Mouse (Mus musculus) layer of hippocampus, adult 2 months (tissue): Measurements from ENCODE around the gene Olfr821. TPM values are rescaled to one million over a fixed set of nuclear protein-coding genes. Genes with fewer than 3 reads are reported as not detected.
"Not testable (repeated sequence)": the region's sequence is repeated elsewhere in the genome, so short reads cannot be mapped to it uniquely, and the experiment has no call there.

Source experiments
- DNase-seq, 2 experiments: peaks; one replicate each; pipeline ENCODE4 v3.0.0; 2022; ENCODE audit warnings: low spot score in 2 of 2
- H3K27ac ChIP-seq: fragments of 200-600 bp; 2 replicates; pipeline ENCODE4 v1.8.1; 2022
- H3K4me3 ChIP-seq: fragments of 200-600 bp; 2 replicates; pipeline ENCODE4 v1.8.1; 2022; ENCODE audit warnings: mild to moderate bottlenecking
- CTCF ChIP-seq: fragments of 200-600 bp; conservative IDR thresholded peaks from 2 replicates; pipeline ENCODE4 v1.8.1; 2022; ENCODE audit warnings: antibody characterized with exemption, mild to moderate bottlenecking, moderate library complexity
- long read RNA-seq, 2 experiments: library from polyadenylated mRNA; stranded (forward); transcript quantifications; one replicate each; pipeline ENCODE4 v2.0.0; 2021; ENCODE audit warnings: borderline mapping rate in 2 of 2
- total RNA-seq, 2 experiments: library from RNA; stranded (reverse); gene quantifications; 2 replicates each; pipeline ENCODE4 v1.2.3; 2021

Olfr821 gene
- total RNA-seq: not detected
- long read RNA-seq, experiment 1: 0 reads
- long read RNA-seq, experiment 2: 0 reads

DNA sequence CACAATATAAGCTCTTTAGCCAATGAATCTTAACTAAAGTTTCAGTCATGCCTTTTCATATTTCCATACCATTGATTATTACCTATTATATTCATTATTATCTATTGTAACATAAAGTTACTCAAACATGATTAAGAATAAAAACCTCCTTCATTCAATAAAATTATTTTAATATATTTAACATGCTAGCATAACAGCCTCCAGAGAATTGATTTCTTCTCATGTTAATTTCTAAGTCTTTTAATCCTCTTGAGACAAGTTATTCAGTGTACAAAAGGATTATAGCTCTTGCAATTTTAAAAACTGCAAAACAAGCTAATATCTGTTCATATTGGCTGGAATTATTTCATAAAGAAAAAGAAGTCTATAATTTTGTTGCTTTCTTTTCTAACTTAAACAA lies at the start of gene Olfr821:
Gene Olfr821 (plus strand): TSS at position 301 of the 400 bp plus-strand sequence.
- no peak for TF ChIP-seq CTCF
- no peak for DNase-seq
- H3K27ac ChIP-seq: no peak within 1 kb of the TSS
- H3K4me3 ChIP-seq: no peak within 1 kb of the TSS

GRCm38 (mm10) chr10:129981867-129982266 lies 48.3 kb upstream of the Olfr821 start:
- not testable (repeated sequence) for DNase-seq, H3K4me3 ChIP-seq, H3K27ac ChIP-seq

DNA sequence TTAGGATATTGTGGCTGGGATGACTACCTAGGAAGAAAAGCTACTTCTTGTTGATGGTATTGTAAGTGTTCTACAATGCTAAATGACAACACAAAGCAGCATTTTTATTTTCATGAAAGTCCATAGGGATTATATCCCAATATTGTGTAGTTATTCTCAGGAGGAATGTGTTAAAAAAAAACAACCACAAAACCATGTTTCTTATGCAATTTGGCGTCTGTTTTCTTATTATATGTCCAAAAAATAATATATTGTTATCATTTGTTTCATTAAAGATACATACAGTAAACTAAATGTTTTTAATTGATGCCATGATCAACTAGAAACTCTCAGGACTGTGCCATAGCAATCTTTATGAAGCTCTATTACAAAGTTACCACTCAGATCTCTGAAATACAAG lies 45.2 kb upstream of the Olfr821 start, which contains the start of gene Gm10310:
Gene Gm10310 (minus strand): TSS at position 101 of the 400 bp plus-strand sequence.
- not testable (repeated sequence) for H3K4me3 ChIP-seq, DNase-seq, H3K27ac ChIP-seq

DNA sequence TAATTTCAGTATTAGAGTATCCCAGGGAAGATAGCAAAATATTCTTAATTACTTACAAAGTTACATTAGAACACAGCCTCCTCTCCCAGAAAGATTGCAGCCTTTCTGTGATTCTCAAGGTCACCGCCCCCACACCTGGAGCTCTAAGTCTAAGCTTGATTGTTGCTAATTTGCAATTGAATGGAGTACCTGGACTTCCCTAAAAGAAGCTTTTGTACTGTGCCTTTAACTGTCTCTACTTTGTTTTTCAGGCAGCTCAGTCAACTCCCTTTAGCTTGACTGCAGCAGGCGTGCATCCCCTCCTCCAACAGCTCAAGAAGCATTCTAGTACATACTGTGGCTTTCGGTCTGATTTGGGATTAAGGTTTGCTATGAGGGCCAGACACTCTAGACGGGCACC lies 26.0 kb upstream of the Olfr821 start:
- not testable (repeated sequence) for H3K27ac ChIP-seq, DNase-seq, H3K4me3 ChIP-seq

DNA sequence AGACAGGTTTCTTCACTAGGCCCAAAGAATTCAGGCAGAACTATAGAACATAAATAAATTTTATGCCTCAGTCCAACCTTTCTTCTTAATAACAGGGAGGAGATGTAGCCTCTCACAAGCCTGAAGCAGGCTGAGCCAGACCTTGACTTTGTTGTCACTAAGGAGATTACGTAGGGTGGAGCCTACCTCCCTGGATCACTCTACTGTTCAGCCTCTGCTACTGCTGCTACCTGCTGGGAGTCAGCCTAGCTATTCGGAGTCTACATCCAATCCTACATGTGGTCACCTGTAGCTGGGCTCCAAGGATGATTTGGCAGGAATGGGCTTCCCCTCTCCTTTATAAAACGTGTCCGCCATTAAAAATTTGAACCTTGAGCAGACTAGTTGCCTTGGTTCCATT lies 24.8 kb upstream of the Olfr821 start:
- H3K4me3 ChIP-seq, DNase-seq, H3K27ac ChIP-seq: not testable (repeated sequence)

GRCm38 (mm10) chr10:130012321-130012720 lies 17.8 kb upstream of the Olfr821 start, which contains the start of gene Olfr820:
Gene Olfr820 (plus strand): TSS chr10:130012621.
- no peak for DNase-seq
- Histone ChIP-seq H3K4me3 (no peak within 1 kb of the TSS), H3K27ac (no peak within 1 kb of the TSS)
- TF ChIP-seq CTCF: no peak

DNA sequence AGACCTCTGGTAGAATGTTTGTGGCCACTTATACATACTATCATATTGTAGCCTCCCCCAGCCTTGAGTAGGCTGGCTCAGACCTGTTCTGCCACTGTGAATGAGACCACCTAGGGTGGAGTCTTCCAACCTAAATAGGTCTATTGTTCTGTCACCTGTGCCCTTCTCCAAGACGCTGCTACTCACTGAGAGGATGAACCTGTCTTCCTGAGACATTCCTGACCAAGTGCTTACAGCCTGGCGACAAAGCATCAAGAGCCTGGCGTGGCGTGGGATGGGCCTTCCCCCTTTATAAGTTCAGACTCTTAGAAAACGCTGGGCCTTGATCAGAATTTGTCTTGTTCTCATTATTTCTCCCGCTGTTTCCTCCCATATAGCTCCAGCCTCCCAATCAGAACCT lies 6.9 kb downstream of the Olfr821 start:
- H3K27ac ChIP-seq: no peak overlapping the region
- no peak overlapping the region for H3K4me3 ChIP-seq
- no peak for DNase-seq
- no peak for TF ChIP-seq CTCF

- no peak within 1 kb of the TSS for H3K4me3 ChIP-seq
- H3K27ac ChIP-seq: no peak within 1 kb of the TSS
- no peak for TF ChIP-seq CTCF
- no peak for DNase-seq
These were observed 40.8 kb downstream of the Olfr821 start, which contains the start of gene Olfr822 for GRCm38 (mm10) chr10:130070910-130071309. Gene Olfr822 (plus strand): TSS chr10:130071210.

Other genes with a start within 250 kb of the Olfr821 start
- gene Olfr810, start 235.4 kb upstream of the Olfr821 start, total RNA-seq: not detected
- gene Olfr811, start 226.0 kb upstream of the Olfr821 start, total RNA-seq: not detected
- gene Olfr812, start 184.3 kb upstream of the Olfr821 start, total RNA-seq: not detected
- not detected for gene Olfr813, start 175.0 kb upstream of the Olfr821 start, total RNA-seq
- gene Olfr814, start 150.5 kb upstream of the Olfr821 start, total RNA-seq: not detected
- not detected for gene Olfr815, start 124.5 kb upstream of the Olfr821 start, total RNA-seq
- not detected for gene Olfr816, start 114.8 kb upstream of the Olfr821 start, total RNA-seq
- not detected for gene Olfr818, start 81.2 kb upstream of the Olfr821 start, total RNA-seq
- gene Olfr819, start 63.1 kb upstream of the Olfr821 start, total RNA-seq: not detected
- gene Olfr247, start 54.2 kb upstream of the Olfr821 start, total RNA-seq: not detected
- gene Gm10310, start 45.3 kb upstream of the Olfr821 start, total RNA-seq: not detected
- gene Olfr820, start 17.7 kb upstream of the Olfr821 start, total RNA-seq: not detected
- gene Olfr822, start 40.9 kb downstream of the Olfr821 start, total RNA-seq: not detected
- not detected for gene Olfr823, start 85.0 kb downstream of the Olfr821 start, total RNA-seq
- gene Olfr824, start 99.7 kb downstream of the Olfr821 start, total RNA-seq: not detected
- gene Olfr825, start 136.4 kb downstream of the Olfr821 start, total RNA-seq: not detected
- gene Olfr826, start 153.8 kb downstream of the Olfr821 start, total RNA-seq: not detected
- gene Olfr827, start 184.1 kb downstream of the Olfr821 start, total RNA-seq: not detected
- under 1 TPM; 0.10 to 0.18 TPM for gene Neurod4, start 249.9 kb downstream of the Olfr821 start, total RNA-seq